Mouse (Mus musculus) heart, embryonic 10.5 days (tissue): ENCODE measurements around the gene Pts. TPM values are rescaled to one million over a fixed set of nuclear protein-coding genes. Genes with fewer than 3 reads are reported as not detected.
A peak's percentile ranks its signal among the peaks of the same experiment; 100 is the strongest.

Source experiments
- DNase-seq: peaks from one replicate; pipeline ENCODE4 v3.0.0-alpha.2; 2017; ENCODE audit warnings: low spot score
- H3K27ac ChIP-seq: fragments of 300-500 bp; sonication (generic); 2 replicates; pipeline ENCODE4 v1.5.1; 2016; ENCODE audit warnings: mild to moderate bottlenecking
- H3K27me3 ChIP-seq: fragments of 300-500 bp; sonication (generic); 2 replicates; pipeline ENCODE4 v1.6.1; 2016; ENCODE audit warnings: mild to moderate bottlenecking; ENCODE audit not compliant: poor library complexity, insufficient read depth, severe bottlenecking
- H3K36me3 ChIP-seq: fragments of 300-500 bp; sonication (generic); 2 replicates; pipeline ENCODE4 v1.6.1; 2016; ENCODE audit warnings: mild to moderate bottlenecking, moderate library complexity
- H3K4me1 ChIP-seq: fragments of 300-500 bp; sonication (generic); 2 replicates; pipeline ENCODE4 v1.6.1; 2016; ENCODE audit warnings: mild to moderate bottlenecking
- H3K4me3 ChIP-seq: fragments of 300-500 bp; sonication (generic); 2 replicates; pipeline ENCODE4 v1.5.1; 2016; ENCODE audit warnings: mild to moderate bottlenecking, moderate library complexity
- H3K9me3 ChIP-seq: fragments of 300-500 bp; sonication (generic); 2 replicates; pipeline ENCODE4 v1.6.1; 2016; ENCODE audit warnings: mild to moderate bottlenecking, moderate library complexity
- WGBS: fragments of 180-500 bp; shearing (Covaris S2); methylation state at CpG from one replicate; pipeline ENCODE4 v1.1.7; 2016; 5-methylcytosine and 5-hydroxymethylcytosine counted together
- polyA plus RNA-seq: library from polyadenylated mRNA; unstranded; fragments of >200 nt; fragmentation: Nextera tagmentation; extraction: Ambion mirVana; gene quantifications from 2 replicates; pipeline ENCODE4 v1.2.1, GENCODE M21; 2016

Pts gene
- polyA plus RNA-seq, result 78.6 and 92.2 TPM in 2 replicates

DNA sequence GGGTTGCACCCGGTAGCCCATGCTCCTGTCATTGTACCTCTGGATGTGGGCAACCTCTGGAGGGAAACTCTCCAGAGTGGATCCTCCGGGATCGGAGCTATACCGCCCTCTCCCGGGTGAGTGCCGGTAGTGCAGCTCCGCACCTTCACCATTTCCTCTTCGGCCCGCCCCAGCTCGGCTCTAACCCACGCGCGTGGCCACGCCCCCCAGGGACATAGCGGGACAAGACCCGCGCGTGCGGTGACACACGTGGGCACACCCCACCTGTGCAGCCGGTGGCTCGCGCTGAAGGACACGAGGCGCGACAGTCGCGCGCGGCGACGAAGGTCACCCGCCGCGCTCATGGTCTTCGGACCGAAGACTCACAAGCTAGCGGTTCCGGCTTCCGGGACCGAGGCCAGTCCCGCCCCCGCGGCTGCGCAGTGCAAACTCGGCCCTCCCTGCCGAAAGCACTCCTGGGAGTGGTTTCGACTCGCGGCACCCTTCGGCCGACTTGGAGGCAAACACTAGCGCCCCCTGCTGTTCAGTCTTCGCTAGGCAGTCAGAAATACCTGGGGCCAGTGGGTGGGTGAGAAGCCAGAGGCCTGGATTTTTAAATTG, at the start of gene Pts:
Gene Pts, minus strand, starts transcription at position 432 of the 600 bp plus-strand sequence.
- no peaks in the 10 kb centered on the region for H3K9me3 ChIP-seq
- peak; percentile 98 for DNase-seq
- H3K27ac ChIP-seq, result peak within 1 kb of the TSS; percentile 96
- H3K27me3 ChIP-seq, result no peaks in the 10 kb centered on the region
- peaks cover 6% of the 10 kb centered on the region; the same call in 1 of the 2 replicates for H3K36me3 ChIP-seq
- H3K4me3 ChIP-seq, result peak within 1 kb of the TSS; percentile 85
- peaks cover 15% of the 10 kb centered on the region for H3K4me1 ChIP-seq
- under 1% methylated on average over 54 of the region's 54 CpGs for WGBS

DNA sequence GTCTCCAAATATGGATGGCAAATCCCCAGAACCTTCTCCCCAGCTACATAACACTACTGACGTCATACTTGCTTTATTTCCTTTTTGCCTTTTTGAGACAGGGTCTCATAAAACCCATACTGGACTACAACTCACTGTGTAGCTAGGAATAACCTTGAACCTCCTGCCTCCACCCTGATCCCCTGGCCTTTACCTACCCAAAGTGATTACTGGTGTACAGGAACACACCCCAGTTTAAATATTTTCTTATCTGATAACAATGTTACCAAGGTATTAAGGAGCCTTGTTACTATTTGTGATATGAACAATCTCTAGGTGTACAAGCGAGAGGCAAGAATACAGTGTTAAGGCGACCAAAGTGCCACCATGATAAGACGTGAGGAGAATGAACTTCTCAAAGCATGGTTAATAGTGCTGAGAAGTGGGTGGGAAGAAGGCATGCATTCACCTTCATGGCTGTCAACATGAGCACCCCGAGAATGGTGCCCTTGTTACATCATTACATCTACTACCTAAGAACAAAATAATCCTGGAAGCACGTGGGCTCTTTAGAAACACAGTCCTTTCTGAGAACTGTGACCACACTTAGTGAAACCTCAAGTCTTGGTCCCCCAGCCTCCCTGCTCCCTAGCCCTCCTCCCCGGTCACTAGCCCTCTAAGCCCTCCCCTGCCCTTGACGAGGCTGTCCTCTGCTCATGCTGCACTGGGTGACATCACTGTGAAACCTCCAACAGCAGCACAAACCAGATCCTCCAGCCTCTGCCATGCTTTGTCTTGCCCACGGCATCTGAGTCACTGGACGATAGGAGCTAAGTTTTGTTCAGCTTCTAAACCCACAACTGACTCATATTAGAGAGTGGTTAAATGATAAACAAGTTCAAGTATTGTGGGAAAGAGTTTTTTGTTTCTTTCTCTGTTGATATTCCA, 41.3 kb upstream of the Pts start:
- no peaks in the 10 kb centered on the region for H3K36me3 ChIP-seq
- WGBS, result 63% methylated on average over 10 of the region's 10 CpGs
- no peaks in the 10 kb centered on the region for H3K9me3 ChIP-seq
- DNase-seq, result no peak
- H3K27ac ChIP-seq, result no peak overlapping the region
- no peaks in the 10 kb centered on the region for H3K27me3 ChIP-seq
- no peaks in the 10 kb centered on the region for H3K4me1 ChIP-seq
- H3K4me3 ChIP-seq, result no peak overlapping the region

- no peak overlapping the region for H3K4me3 ChIP-seq
- no peaks in the 10 kb centered on the region for H3K4me1 ChIP-seq
- no peak for DNase-seq
- H3K36me3 ChIP-seq, result no peaks in the 10 kb centered on the region
- H3K9me3 ChIP-seq, result no peaks in the 10 kb centered on the region
- H3K27ac ChIP-seq, result no peak overlapping the region
- 65% methylated on average over 2 of the region's 2 CpGs for WGBS
- no peaks in the 10 kb centered on the region for H3K27me3 ChIP-seq
These were observed 39.4 kb upstream of the Pts start for GRCm38 (mm10) chr9:50567881-50568280.

DNA sequence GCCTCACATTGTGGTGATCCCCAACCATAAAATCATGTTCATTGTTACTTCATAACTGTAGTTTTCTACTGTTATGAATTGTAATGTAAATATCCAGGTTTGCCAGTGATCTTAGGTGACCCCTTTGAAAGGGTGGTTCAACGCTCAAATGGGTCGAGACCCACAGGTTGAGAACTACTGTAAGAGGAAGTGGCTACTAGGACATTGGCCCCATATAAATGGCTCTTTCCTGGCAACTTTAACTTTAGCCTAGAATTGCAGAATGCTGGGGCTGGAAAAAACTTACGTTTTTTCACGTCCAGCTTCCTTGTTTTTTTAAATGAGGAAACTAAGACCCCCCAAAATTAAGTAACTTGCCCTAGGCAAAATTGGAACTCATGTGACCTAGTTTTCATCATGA, 38.8 kb upstream of the Pts start:
- no peaks in the 10 kb centered on the region for H3K4me1 ChIP-seq
- 81% methylated on average over 4 of the region's 4 CpGs for WGBS
- H3K27me3 ChIP-seq, result no peaks in the 10 kb centered on the region
- no peak overlapping the region for H3K4me3 ChIP-seq
- DNase-seq, result no peak
- H3K9me3 ChIP-seq, result no peaks in the 10 kb centered on the region
- no peaks in the 10 kb centered on the region for H3K36me3 ChIP-seq
- no peak overlapping the region for H3K27ac ChIP-seq

GRCm38 (mm10) chr9:50565940-50566339, 37.4 kb upstream of the Pts start:
- Histone ChIP-seq H3K4me1 (no peaks in the 10 kb centered on the region), H3K36me3 (no peaks in the 10 kb centered on the region), H3K9me3 (no peaks in the 10 kb centered on the region), H3K27ac (no peak overlapping the region), H3K4me3 (no peak overlapping the region), H3K27me3 (no peaks in the 10 kb centered on the region)
- 35% methylated on average over 4 of the region's 4 CpGs for WGBS
- DNase-seq, result no peak

DNA sequence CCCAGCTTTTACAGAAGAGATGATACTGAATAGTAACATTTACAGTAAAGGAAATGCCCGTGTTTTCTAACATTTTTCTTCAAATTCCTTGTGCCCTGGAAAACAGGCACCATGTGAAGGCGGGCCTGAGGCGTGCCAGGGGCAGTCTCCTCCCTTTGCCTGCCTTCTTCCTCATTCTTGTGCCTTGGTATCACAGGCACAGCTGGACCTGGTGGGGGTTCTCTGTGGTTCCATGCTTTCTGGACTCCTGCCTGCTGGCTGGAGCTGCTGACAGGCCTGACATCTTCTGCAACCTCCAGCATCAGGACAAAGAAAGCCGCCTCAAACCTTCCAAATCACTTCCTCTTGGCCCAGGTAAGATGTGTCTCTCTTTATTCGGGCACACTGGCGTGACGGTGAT, 36.6 kb upstream of the Pts start:
- Histone ChIP-seq H3K36me3 (no peaks in the 10 kb centered on the region), H3K27me3 (no peaks in the 10 kb centered on the region), H3K27ac (no peak overlapping the region), H3K4me1 (no peaks in the 10 kb centered on the region), H3K9me3 (no peaks in the 10 kb centered on the region), H3K4me3 (no peak overlapping the region)
- 72% methylated on average over 7 of the region's 7 CpGs for WGBS
- no peak for DNase-seq

GRCm38 (mm10) chr9:50561918-50562360, 33.4 kb upstream of the Pts start:
- H3K27me3 ChIP-seq, result no peaks in the 10 kb centered on the region
- WGBS, result 84% methylated on average over 2 of the region's 2 CpGs
- no peak for DNase-seq
- no peaks in the 10 kb centered on the region for H3K36me3 ChIP-seq
- no peak overlapping the region for H3K27ac ChIP-seq
- no peak overlapping the region for H3K4me3 ChIP-seq
- no peaks in the 10 kb centered on the region for H3K4me1 ChIP-seq
- no peaks in the 10 kb centered on the region for H3K9me3 ChIP-seq

DNA sequence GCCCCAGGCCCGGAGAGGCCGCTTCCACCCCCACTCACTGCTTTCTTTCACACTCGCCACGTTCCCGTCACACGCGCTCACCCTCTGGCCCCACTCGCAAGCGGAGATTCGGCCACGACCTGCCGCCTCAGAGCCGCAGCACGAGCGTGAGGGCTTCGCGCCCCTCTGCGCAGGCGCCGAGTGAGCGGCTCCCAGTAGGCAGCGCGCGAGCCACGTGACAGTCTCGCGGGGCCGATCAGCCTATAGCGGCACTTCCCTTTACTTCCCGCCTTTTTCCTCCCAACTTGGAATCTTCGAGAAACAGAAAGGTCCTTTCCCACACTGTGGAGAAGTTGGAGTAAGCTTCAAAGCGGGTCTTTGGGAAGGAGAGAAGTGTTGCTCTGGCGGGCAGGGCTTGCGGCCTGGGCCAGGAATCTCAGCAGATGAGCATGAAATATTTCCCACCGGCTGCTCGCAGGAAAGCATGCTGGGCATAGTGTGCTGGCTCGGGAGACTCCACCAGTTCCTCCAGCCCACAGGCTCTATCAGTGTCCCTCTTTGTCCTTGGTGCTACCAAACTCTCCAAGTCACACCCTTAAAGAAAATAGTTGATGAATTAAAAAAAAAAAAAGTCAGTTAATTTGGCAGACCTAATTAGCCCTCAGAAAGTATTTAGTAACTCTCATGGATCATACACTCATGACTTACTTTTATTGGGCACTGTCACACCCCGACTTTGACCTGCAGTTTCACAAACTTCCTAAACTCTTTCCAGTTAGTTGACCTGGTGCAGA, 32.8 kb upstream of the Pts start, which contains the start of gene Tex12:
Gene Tex12, minus strand, starts transcription at position 181 of the 773 bp plus-strand sequence.
- 74% methylated on average over 38 of the region's 38 CpGs for WGBS
- no peak within 1 kb of the TSS for H3K27ac ChIP-seq
- no peaks in the 10 kb centered on the region for H3K27me3 ChIP-seq
- H3K4me1 ChIP-seq, result no peaks in the 10 kb centered on the region
- no peaks in the 10 kb centered on the region for H3K36me3 ChIP-seq
- DNase-seq, result no peak
- H3K9me3 ChIP-seq, result no peaks in the 10 kb centered on the region
- H3K4me3 ChIP-seq, result no peak within 1 kb of the TSS

DNA sequence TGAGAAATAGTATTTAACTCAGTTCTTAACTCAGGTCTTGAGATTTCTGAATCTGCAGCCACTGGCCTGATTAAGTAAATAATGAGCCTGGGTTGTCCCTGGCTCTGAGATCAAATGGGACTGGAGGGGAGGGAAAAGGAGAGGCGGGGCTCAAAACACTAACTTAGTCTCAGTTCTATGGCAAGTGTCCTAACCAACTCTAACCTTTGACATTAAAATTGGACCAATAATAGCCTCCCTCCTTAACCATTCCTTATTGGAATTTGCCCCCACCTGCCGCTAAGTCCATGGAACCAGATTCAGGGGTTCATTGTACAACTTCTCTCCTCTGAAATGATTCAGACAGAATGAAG, 26.5 kb upstream of the Pts start, which contains the start of gene Bco2:
Gene Bco2, minus strand, starts transcription at position 88 of the 353 bp plus-strand sequence.
- Histone ChIP-seq H3K9me3 (no peaks in the 10 kb centered on the region), H3K4me3 (peak within 1 kb of the TSS; percentile 27; the same call in 1 of the 2 replicates), H3K36me3 (no peaks in the 10 kb centered on the region), H3K4me1 (peaks cover 13% of the 10 kb centered on the region; the same call in 1 of the 2 replicates), H3K27ac (0 out of 2 replicates have a peak within 1 kb of the TSS, but pooled peaks have one; percentile 42), H3K27me3 (no peaks in the 10 kb centered on the region)
- 32% methylated on average over 2 of the region's 2 CpGs for WGBS
- DNase-seq, result no peak

DNA sequence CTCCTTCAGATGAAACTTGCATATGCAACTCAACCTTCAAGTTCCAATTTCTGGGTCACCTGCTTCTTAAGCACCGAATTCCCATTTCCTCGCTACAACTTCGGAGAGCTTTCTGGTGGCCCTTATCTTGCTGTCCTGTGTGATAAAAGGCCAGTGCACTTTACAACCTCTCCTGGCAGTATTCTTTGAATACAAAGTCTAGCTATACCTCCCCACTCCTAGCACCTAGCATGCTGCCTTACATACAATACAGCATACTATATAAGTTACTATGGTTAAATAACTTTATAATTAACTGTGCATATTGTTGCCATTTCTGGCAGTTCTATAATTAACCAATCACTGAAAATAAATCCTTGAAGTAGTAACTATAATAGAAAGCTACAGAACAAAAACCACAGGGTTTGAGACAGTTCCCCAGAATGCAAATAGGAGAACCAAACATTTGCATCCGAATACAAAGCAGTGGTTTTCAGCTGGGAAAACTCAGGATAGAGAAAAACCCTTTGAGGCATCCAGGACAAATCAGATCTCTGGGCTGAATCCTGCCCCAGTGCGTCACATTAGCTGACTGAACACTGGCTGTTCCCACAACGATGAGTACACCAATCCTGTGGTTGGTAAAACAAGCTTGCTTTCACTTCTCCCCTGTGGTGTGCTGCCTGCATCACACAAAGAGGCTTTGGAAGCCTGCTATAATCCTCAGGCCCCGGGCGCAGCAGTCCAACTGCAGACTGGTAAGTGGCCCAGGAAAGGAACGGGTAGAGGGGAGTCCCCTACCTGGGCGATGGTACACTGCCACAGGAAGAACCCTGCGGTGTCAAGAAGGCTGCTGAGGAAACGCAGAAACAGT, 25.9 kb upstream of the Pts start, which contains the start of gene Il18:
Gene Il18, plus strand, starts transcription at position 587 of the 853 bp plus-strand sequence.
- no peaks in the 10 kb centered on the region for H3K36me3 ChIP-seq
- 0 out of 2 replicates have a peak within 1 kb of the TSS, but pooled peaks have one; percentile 42 for H3K27ac ChIP-seq
- no peaks in the 10 kb centered on the region for H3K27me3 ChIP-seq
- WGBS, result 20% methylated on average over 12 of the region's 12 CpGs
- H3K9me3 ChIP-seq, result no peaks in the 10 kb centered on the region
- peaks cover 13% of the 10 kb centered on the region; the same call in 1 of the 2 replicates for H3K4me1 ChIP-seq
- no peak for DNase-seq
- peak within 1 kb of the TSS; percentile 27; the same call in 1 of the 2 replicates for H3K4me3 ChIP-seq

DNA sequence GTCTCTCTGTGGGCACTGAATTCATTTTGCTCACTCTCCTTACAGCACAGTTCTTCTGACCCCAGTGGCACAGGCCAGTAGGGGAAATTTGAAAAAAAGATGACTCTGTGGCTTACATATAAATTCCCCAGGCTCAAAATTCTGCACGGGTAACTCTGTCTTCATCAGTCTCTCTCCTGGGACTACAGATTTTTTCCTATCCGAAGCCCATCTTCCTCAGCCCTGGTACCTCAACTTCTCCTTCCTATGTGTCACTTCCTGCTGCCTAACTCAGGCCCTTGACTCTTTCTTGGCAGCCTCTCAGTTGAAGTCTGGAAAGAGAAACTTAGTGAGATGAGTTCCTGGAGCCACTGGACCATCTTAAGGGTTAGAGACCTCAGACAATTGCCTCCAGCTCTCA, 25.0 kb upstream of the Pts start:
- Histone ChIP-seq H3K27ac (no peak overlapping the region), H3K4me3 (no peak overlapping the region), H3K4me1 (peaks cover 13% of the 10 kb centered on the region; the same call in 1 of the 2 replicates), H3K27me3 (no peaks in the 10 kb centered on the region), H3K36me3 (no peaks in the 10 kb centered on the region), H3K9me3 (no peaks in the 10 kb centered on the region)
- 70% methylated on average over 2 of the region's 2 CpGs for WGBS
- DNase-seq, result no peak

DNA sequence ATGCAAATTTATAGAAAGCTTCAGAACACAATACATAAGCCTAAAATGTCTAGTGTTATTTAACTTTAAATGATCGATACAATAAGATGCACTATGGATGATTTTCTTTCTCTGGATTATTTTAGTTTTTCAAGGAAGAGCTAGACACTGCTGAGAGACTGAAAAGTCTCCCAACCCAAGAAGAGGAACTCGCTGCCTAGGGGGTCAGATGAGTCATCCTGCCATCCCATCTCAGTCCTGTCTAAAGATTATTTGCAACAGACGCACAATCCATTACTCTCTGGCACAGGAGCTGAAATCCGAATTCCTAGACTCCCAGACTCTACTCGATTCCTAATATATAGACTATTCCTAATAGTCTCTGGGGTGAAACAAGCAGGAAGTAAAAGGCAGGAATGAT, 23.7 kb upstream of the Pts start:
- H3K36me3 ChIP-seq, result no peaks in the 10 kb centered on the region
- no peak overlapping the region for H3K4me3 ChIP-seq
- no peaks in the 10 kb centered on the region for H3K27me3 ChIP-seq
- H3K4me1 ChIP-seq, result peaks cover 13% of the 10 kb centered on the region; the same call in 1 of the 2 replicates
- H3K27ac ChIP-seq, result no peak overlapping the region
- no peak for DNase-seq
- 73% methylated on average over 5 of the region's 5 CpGs for WGBS
- no peaks in the 10 kb centered on the region for H3K9me3 ChIP-seq
